Mouse (Mus musculus): ENCODE measurements around the gene Slco3a1.

Slco3a1 gene

DNA sequence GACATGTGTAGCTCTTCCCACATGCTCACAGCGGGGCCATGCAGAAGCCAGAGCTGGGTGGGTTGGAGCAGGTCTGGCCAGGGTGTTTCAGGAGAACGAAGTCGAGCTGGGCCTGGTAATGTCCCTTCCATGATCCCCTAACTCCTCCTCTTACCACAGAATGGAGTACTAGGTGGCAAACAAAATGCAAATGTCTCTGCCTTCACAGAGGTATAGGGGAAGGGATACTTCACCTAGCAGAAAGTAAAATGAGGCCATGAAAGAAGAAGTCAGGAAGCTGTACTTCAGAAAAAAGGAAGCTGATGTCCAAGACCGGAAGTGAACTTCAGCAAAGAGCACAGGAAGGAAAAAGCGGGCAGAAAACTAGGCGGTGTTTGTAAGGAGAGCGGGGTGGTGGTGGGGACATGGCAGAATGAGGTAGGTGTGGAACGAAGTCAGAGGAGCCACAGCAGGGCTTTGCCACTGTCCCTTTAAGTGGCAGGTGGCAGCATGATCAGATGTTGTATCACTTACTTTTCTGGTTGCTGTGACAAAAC, 214.1 kb downstream of the Slco3a1 start:
- DNase-seq: no peak

DNA sequence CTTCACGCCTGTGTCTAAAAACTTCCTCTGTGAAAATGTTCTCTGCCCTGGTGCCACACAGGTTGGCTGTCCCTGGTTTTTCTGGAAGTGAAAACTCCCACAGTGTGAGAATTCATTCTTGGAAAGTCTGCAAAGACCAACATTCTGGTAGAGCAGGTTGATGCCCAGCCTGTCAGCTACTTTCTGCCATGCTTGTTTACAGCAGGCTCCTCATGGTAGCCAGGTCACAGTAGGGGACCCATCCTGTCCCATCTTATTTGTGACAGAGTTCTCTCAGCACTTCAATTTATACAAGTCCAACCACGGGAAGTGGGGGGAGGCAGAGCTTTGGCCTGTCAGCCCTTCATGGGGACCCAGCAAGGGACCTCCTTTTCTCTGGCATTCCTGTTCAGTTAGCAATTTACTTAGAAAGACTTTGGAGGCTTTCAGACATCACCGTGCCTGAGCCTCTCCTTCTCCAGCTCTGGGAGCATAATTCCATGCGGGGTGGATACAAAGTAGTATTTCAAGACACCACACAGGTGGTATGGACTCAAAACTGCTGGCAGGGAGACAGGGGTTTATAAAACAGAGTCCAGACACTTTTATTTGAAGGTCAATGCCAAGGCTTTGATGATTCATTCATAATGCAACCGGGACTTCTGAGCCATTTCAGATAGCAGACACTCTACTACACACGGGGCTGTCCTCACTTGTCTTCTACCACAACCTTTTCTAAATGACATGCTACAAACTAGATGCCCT, 216.7 kb downstream of the Slco3a1 start:
- no peak for DNase-seq

GRCm38 (mm10) chr7:74332323-74332722, 222.3 kb downstream of the Slco3a1 start:
- DNase-seq: no peak

- no peak for DNase-seq
These were observed 223.5 kb downstream of the Slco3a1 start for GRCm38 (mm10) chr7:74330858-74331726.

- no peak for DNase-seq
These were observed 224.3 kb downstream of the Slco3a1 start for GRCm38 (mm10) chr7:74330117-74330857.

- no peak for DNase-seq
These were observed 225.6 kb downstream of the Slco3a1 start for GRCm38 (mm10) chr7:74329004-74329403.

DNA sequence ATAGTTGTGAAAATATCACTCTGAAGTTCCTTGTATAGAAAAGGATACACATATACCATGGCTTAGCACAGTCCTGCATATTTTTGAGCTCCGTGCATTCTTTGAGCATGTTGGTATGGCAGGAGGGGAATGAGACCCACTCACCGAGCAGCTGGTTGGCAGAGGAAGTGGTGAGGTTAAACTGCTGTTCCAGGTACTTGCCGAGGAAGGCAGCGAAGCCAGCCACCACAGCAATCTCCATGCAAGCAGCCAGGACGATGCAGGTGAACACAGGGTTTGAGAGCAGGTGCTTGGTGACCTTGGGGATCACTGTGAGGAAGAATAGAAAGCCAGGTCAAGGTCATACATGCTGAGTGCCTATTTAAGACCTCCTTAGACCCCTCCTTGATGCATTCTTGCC, 226.9 kb downstream of the Slco3a1 start:
- no peak for DNase-seq

DNA sequence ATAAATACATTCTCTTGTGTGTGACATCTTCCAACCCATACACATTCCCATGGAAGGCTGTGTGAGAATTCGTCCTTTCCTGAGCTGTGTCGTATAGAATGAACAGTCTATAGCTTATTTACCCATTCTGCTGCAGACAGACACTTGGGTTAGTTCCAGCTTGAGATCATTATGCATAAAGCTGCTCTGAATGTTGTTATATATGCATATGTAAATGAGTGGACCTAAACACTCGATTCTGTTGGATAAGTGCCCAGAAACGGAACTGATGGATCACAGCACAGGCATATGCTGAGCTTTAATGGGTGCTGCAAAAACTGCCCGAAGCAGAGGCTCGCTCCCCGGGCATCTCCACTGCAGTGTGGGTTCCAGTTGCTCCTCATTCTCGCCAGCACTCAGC, 229.5 kb downstream of the Slco3a1 start:
- DNase-seq: no peak

DNA sequence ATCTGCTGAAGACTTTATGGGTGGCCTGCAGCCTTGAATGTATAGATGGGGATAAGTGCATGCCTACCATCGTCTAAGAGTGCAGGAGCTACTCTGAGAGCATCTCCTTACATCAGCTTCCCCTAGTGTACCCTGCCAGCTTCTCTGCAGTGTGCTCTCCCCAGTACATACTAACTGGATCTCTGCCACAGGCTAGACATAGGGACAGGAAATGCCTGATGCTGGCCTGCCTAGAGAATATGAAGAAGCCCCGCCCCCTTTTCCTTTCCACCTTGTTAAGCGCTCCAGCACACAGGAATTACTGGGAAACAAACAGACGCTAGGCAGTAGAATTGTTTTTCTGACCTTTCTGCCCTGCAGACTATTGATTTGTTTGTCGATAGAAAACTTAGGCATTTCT, 230.9 kb downstream of the Slco3a1 start:
- DNase-seq: peak; percentile 47

DNA sequence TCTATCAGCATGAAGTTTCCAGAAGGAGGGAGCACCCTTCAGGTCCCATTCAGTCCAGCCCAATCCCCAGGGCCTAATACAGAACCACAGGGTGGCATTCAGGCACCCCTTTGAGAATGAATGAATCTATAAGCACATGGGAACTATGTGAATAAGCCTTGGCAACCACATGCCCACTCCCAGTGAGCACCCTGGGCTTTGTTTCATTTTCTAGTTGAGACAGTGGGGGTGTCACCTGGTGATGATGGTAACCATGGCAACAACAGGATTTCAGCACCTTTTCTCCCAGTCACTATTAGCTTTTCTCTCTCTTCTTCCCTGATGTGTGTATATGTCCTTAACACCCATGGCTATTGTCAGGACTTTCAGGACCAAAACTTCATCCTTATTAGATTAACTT, 231.4 kb downstream of the Slco3a1 start:
- DNase-seq: no peak

DNA sequence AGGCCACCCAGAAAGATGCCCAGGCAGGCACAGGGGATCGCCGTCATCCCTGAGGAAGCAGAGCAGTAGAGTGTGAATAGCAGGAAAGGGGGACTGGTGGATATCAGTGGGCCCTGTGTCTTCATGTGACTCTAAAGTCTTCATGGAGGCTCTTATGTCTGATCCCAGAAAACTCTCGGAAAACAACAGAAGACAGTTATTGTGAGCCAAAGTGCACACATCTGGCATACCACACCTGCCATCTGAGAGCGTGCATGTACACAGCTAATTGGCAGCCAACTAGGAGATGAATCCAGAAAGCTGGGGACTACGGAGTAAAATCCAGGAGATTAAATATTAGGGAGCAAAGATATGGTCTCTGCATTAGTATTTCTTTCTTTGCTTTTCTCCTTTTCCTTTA, 233.9 kb downstream of the Slco3a1 start:
- DNase-seq: no peak

- DNase-seq: peak; percentile 43
These were observed 238.6 kb downstream of the Slco3a1 start for GRCm38 (mm10) chr7:74315836-74316435.

DNA sequence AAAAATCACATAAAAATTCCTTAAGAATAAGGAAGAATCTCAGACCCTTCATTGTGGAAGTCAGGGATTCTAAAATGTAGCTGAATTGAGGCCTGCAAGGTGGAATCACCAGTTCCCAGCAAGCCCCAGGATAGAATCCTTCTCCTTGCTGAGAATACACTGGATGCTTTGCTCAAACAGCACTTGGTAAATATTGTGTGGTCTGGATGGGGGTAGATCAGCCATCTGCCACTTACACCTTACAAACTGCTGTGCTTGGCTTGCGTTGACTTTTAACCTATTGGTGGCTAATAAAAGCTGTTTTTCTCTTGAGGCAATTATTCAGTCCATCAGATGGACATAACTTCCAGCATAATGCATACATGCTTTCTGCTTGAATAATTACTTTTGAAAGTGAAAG, 240.3 kb downstream of the Slco3a1 start:
- DNase-seq: no peak

- DNase-seq: no peak
These were observed 241.1 kb downstream of the Slco3a1 start for GRCm38 (mm10) chr7:74313279-74314105.

DNA sequence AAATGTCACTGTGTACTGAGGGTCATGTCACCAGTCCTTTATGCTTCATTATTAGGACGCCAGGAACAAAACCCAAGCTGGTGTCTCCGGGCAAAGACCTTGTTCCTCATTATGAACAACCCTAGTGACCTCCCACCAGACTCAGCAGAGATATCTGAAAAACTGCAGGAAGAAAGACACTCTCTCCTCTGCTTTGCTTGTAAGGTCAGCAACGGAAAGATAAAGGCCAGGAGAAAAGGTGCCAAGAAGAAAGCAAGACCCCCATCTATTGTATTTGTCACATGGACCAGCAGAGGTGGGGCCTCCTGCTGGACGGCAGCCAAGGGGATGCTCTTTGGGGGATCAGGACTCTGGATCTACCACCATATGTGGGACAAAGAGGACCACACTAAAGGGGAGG, 243.0 kb downstream of the Slco3a1 start:
- DNase-seq: no peak

DNA sequence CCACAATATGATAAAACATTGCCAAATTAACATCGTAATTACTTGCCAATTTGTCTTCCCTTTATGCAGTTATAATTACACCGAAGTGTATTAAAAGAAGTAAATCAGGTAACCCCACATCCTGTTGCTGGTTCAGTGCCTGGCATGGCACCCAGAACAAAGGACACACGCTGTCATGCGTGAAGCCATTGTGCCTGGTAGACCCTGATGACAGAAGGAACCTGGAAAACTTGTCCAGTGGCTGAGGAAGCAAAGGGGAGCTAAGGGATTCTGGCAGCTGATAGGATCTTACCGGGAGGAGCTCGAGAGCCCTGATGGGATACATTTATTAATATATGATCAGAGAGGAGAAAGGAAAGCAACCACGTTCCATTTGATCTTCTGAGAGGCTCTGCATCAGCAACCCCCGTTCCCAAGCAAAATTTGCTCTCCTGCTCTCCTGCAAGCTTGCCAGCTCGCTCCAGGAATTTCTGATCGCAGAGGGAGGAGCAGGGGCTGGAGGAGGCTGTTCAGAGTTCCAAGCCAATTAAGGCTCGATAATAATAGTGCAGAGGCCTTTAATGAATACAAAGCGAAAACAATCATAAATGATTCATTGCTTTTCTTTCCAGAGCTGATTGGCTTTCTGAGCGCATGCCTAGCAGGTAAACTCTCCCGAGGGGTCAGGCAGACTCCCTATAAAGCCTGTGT, 250.8 kb downstream of the Slco3a1 start:
- DNase-seq: no peak

DNA sequence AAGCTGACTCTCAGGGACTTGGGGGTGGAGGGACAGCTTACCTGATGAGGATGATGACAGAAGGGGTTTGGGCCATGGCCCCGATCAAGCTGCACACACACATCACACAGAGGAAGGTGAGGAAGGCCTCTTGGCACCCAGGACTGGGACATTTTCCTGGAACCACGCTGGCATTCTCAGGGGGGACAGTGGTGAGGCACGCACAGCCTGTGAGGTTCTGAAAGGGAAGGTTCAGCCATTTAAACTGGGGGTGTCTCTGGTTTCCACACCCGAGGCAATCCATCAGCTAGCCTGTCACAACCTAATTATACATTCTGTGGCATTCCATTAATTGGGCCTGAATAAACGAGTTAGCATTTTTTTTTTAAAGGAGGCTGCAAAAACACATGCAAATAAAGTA, 251.5 kb downstream of the Slco3a1 start:
- no peak for DNase-seq

DNA sequence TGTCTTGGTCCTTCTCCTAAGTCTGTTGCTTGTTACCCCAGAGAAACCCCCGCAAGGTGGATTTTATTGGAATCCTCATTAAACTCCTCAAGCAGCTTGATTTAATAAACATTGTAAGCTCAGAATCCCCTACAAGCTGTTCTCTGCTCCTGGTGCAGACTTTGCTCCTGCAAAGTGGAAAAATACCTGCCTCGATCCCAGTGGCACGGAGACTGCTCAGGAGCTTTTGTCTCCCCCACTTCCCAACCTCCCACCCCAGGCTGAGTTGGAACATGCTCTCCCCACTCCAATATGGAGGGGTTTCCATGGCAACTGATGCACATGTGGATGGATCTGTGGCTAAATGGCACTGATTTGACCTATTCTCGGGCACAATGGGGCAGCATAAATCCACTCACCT, 268.0 kb downstream of the Slco3a1 start:
- DNase-seq: no peak

GRCm38 (mm10) chr7:74280371-74280770, 274.2 kb downstream of the Slco3a1 start:
- DNase-seq: no peak

GRCm38 (mm10) chr7:74279356-74279755, 275.2 kb downstream of the Slco3a1 start:
- no peak for DNase-seq

- no peak for DNase-seq
These were observed 284.5 kb downstream of the Slco3a1 start for GRCm38 (mm10) chr7:74270089-74270394.
